Mouse (Mus musculus) liver, embryonic 14.5 days (tissue): Measurements from ENCODE around the gene Gm39115. TPM values are rescaled to one million over a fixed set of nuclear protein-coding genes. Genes with fewer than 3 reads are reported as not detected.
"Not testable (repeated sequence)": the region's sequence is repeated elsewhere in the genome, so short reads cannot be mapped to it uniquely, and the experiment has no call there.

Source experiments
- ATAC-seq: fragments of 200-750 bp; cut with Nextera tagmentation; 2 replicates; pipeline ENCODE4 v1.8.0; 2017; ENCODE audit warnings: moderate number of reproducible peaks, mild to moderate bottlenecking, moderate library complexity; ENCODE audit not compliant: insufficient read depth
- DNase-seq, 3 experiments: peaks; one replicate each; pipeline ENCODE4 v3.0.0-alpha.2; 2012 to 2013; ENCODE audit warnings: low read depth in 3 of 3, low spot score in 3 of 3
- H3K27ac ChIP-seq: fragments of 300-500 bp; sonication (generic); 2 replicates; pipeline ENCODE4 v1.5.1; 2014; ENCODE audit warnings: moderate library complexity, mild to moderate bottlenecking, control low read depth, inconsistent platforms
- H3K27me3 ChIP-seq: fragments of 300-500 bp; sonication (generic); 2 replicates; pipeline ENCODE4 v1.6.1; 2014; ENCODE audit warnings: mild to moderate bottlenecking, low read length, moderate library complexity; ENCODE audit not compliant: control insufficient read depth, insufficient read depth
- H3K36me3 ChIP-seq: fragments of 300-500 bp; sonication (generic); replicated peaks from 2 replicates; pipeline ENCODE4 v1.6.1; 2014; ENCODE audit warnings: low read depth; ENCODE audit not compliant: control insufficient read depth, insufficient read depth
- H3K4me1 ChIP-seq, 2 experiments: fragments of 200-500 bp in 1 of 2; fragments of 300-500 bp in 1 of 2; sonication (generic) in 1 of 2; replicated peaks; 2 replicates each; pipeline ENCODE4 v1.6.1; 2012 to 2014; ENCODE audit warnings: antibody characterized with exemption in 1 of 2, inconsistent platforms in 1 of 2, low read length in 1 of 2; ENCODE audit not compliant: control insufficient read depth in 2 of 2, insufficient read depth in 2 of 2
- H3K4me2 ChIP-seq: fragments of 300-500 bp; sonication (generic); 2 replicates; pipeline ENCODE4 v1.6.1; 2014; ENCODE audit warnings: low read depth, mild to moderate bottlenecking, control low read depth, moderate library complexity
- H3K4me3 ChIP-seq, 2 experiments: fragments of 200-500 bp in 1 of 2; fragments of 300-500 bp in 1 of 2; sonication (generic) in 1 of 2; 2 replicates each; pipeline ENCODE4 v1.5.1; 2012 to 2014; ENCODE audit warnings: low read depth in 2 of 2, low read length in 2 of 2, mild to moderate bottlenecking in 2 of 2, control low read depth in 1 of 2, inconsistent platforms in 1 of 2, moderate library complexity in 1 of 2; ENCODE audit not compliant: insufficient read depth in 1 of 2
- H3K9ac ChIP-seq: fragments of 300-500 bp; sonication (generic); replicated peaks from 2 replicates; pipeline ENCODE4 v1.6.1; 2014; ENCODE audit warnings: mild to moderate bottlenecking, control low read depth, moderate library complexity
- H3K9me3 ChIP-seq: fragments of 300-500 bp; sonication (generic); 2 replicates; pipeline ENCODE4 v1.6.1; 2016; ENCODE audit warnings: low read length, mixed read lengths; ENCODE audit not compliant: control insufficient read depth
- CTCF ChIP-seq: IDR thresholded peaks from 2 replicates; pipeline ENCODE4 v1.5.1; 2016; ENCODE audit warnings: antibody characterized with exemption, low read depth, control low read depth
- EP300 ChIP-seq: IDR thresholded peaks from 2 replicates; pipeline ENCODE4 v1.6.1; 2016; ENCODE audit warnings: antibody characterized with exemption, low read depth
- WGBS: fragments of 180-500 bp; shearing (Covaris S2); extraction: QIAGEN DNeasy Blood & Tissue Kit; methylation state at CpG from one replicate; pipeline ENCODE4 v1.1.7; 2014; ENCODE audit not compliant: insufficient replicate concordance; 5-methylcytosine and 5-hydroxymethylcytosine counted together
- polyA plus RNA-seq, 2 experiments: library from polyadenylated mRNA; depleted of rRNA in 1 of 2; stranded (reverse) in 1 of 2; unstranded in 1 of 2; fragments of >200 nt; fragmentation: Nextera tagmentation in 1 of 2; extraction: Ambion mirVana in 1 of 2; gene quantifications; 2 replicates each; pipeline versions ENCODE4 v1.2.1 to v1.2.3; 2012 to 2014

Gm39115 gene
- polyA plus RNA-seq, 2 experiments, result not detected

GRCm38 (mm10) chr7:142128843-142129242 is 7.0 kb downstream of the Gm39115 start:
- WGBS, result 32% methylated on average over 4 of the region's 4 CpGs
- H3K4me3 ChIP-seq, result no peak overlapping the region
- no peaks in the 10 kb centered on the region for H3K4me1 ChIP-seq
- no peak overlapping the region for H3K9ac ChIP-seq
- no peak for DNase-seq
- TF ChIP-seq EP300, result no peak
- TF ChIP-seq CTCF, result 0 out of 2 replicates have a peak, but pooled peaks have one; percentile 16
- H3K27me3 ChIP-seq, result no peaks in the 10 kb centered on the region
- ATAC-seq, result no peak
- H3K27ac ChIP-seq, result no peak overlapping the region
- no peaks in the 10 kb centered on the region for H3K36me3 ChIP-seq
- H3K9me3 ChIP-seq, result no peaks in the 10 kb centered on the region
- no peak overlapping the region for H3K4me2 ChIP-seq

GRCm38 (mm10) chr7:142120629-142121028 is 15.2 kb downstream of the Gm39115 start, which contains the start of gene Gm45618:
Gene Gm45618 (minus strand): TSS chr7:142120729.
- not testable (repeated sequence) for DNase-seq, H3K9ac ChIP-seq, ATAC-seq, H3K4me2 ChIP-seq, H3K9me3 ChIP-seq, H3K27me3 ChIP-seq, H3K4me3 ChIP-seq, H3K27ac ChIP-seq, H3K4me1 ChIP-seq, H3K36me3 ChIP-seq
- 59% methylated on average over 1 of the region's 1 CpGs for WGBS

GRCm38 (mm10) chr7:142119632-142120031 is 16.2 kb downstream of the Gm39115 start:
- peak; percentile 75 for TF ChIP-seq CTCF
- TF ChIP-seq EP300, result no peak
- no peak overlapping the region for H3K27ac ChIP-seq
- H3K9me3 ChIP-seq, result no peaks in the 10 kb centered on the region
- 12% methylated on average over 5 of the region's 5 CpGs for WGBS
- H3K36me3 ChIP-seq, result no peaks in the 10 kb centered on the region
- no peak overlapping the region for H3K9ac ChIP-seq
- DNase-seq (no peak), ATAC-seq (no peak)
- no peak overlapping the region for H3K4me2 ChIP-seq
- no peaks in the 10 kb centered on the region for H3K27me3 ChIP-seq
- no peaks in the 10 kb centered on the region for H3K4me1 ChIP-seq
- no peak overlapping the region for H3K4me3 ChIP-seq

GRCm38 (mm10) chr7:142104747-142105146 is 31.1 kb downstream of the Gm39115 start:
- no peak for TF ChIP-seq EP300
- TF ChIP-seq CTCF, result no peak
- no peaks in the 10 kb centered on the region; the same call in 1 of the 2 replicates for H3K27me3 ChIP-seq
- no peak overlapping the region for H3K4me3 ChIP-seq
- no peaks in the 10 kb centered on the region for H3K9me3 ChIP-seq
- H3K27ac ChIP-seq, result no peak overlapping the region
- 38% methylated on average over 5 of the region's 5 CpGs for WGBS
- H3K9ac ChIP-seq, result no peak overlapping the region
- H3K36me3 ChIP-seq, result no peaks in the 10 kb centered on the region
- DNase-seq (no peak), ATAC-seq (no peak; the same call in 1 of the 2 replicates)
- no peaks in the 10 kb centered on the region for H3K4me1 ChIP-seq
- H3K4me2 ChIP-seq, result no peak overlapping the region

- DNase-seq, result peak in 2 of 3 experiments; percentile 63 to 64
- Histone ChIP-seq H3K4me1 (peaks cover 14 to 18% of the 10 kb centered on the region in 2 experiments), H3K27ac (no peak overlapping the region), H3K4me2 (no peak overlapping the region), H3K9ac (no peak overlapping the region), H3K4me3 (no peak overlapping the region), H3K9me3 (no peaks in the 10 kb centered on the region), H3K36me3 (no peaks in the 10 kb centered on the region), H3K27me3 (peaks cover 42% of the 10 kb centered on the region)
- 10% methylated on average over 9 of the region's 9 CpGs for WGBS
- TF ChIP-seq CTCF, result peak; percentile 99
- no peak for TF ChIP-seq EP300
- peak; percentile 24; the same call in 1 of the 2 replicates for ATAC-seq
These were observed 38.1 kb downstream of the Gm39115 start for GRCm38 (mm10) chr7:142097776-142098175.
